Mouse (Mus musculus): Measurements from ENCODE around the gene Rnf44.

Gene Rnf44

GRCm38 (mm10) chr13:54693558-54694347 is at the start of gene Rnf44:
Gene Rnf44 (minus strand): TSS chr13:54693907.
- ATAC-seq (ENCODE audit: low TSS enrichment) = peak; percentile 88

DNA sequence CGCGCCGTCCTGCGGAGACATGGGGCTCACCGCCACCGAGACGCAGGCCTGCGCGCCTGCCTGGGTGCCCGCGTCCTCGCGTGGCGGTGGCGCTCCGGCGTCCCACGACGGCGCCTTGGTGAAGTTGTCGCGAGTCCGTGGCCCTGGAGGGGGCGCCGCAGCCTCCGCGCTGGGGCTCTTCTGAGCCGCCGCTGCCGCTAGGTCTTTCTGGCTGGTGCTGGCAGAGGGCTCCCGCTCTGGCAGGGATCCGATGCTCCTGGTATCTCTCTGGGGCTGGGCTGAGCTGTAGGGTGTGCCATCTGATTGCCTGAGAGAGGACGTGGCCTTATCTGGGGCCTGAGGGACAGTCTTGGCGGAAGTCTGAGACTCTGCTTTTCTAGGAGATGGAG is 44.5 kb upstream of the Rnf44 start:
- ATAC-seq (ENCODE audit: low TSS enrichment) = no peak; the same call in 1 of the 2 replicates

- ATAC-seq (ENCODE audit: low TSS enrichment) = peak; percentile 53
Observed at GRCm38 (mm10) chr13:54737488-54738212, 43.9 kb upstream of the Rnf44 start.

DNA sequence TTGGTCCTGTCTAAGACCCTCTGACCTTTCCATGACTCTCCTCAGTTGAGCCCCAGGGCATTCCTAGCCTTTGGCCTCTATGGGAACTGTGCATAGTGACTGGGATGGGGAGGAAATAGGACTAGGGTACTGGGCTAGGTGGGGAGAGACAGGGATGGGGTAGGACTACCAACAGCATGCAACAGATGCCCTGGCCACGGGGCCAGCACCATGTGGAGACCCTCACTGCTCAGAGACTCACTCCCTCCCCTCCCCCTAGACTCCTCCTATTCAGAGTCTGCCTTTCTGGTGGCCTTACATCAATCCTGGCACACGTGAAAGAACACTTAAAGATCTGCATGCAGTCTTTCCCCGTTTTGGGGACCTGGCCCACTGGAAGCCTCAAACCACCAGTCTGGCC is 43.2 kb upstream of the Rnf44 start:
- ATAC-seq (ENCODE audit: low TSS enrichment) = no peak

DNA sequence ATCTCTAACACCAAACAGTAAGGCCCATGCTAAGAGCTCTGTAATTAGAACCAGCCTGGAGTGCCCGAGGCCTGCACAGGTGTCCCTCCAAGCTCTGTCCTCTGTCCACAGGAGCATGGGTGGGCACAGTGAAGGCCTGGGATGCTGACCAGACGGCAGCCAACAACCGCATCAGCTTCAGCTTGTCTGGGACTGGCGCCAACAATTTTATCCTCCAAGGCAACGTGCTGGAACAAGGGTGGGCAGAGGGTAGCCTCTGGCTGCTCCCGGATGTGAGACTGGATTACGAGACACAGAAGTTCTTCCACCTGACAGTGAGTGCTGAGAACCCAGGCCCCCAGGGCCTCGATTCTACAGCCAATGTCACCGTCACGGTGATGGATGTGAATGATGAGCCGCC is 32.4 kb upstream of the Rnf44 start:
- no peak; the same call in 1 of the 2 replicates for ATAC-seq (ENCODE audit: low TSS enrichment)

- ATAC-seq (ENCODE audit: low TSS enrichment) = no peak
Observed at GRCm38 (mm10) chr13:54723143-54723542, 29.4 kb upstream of the Rnf44 start.

DNA sequence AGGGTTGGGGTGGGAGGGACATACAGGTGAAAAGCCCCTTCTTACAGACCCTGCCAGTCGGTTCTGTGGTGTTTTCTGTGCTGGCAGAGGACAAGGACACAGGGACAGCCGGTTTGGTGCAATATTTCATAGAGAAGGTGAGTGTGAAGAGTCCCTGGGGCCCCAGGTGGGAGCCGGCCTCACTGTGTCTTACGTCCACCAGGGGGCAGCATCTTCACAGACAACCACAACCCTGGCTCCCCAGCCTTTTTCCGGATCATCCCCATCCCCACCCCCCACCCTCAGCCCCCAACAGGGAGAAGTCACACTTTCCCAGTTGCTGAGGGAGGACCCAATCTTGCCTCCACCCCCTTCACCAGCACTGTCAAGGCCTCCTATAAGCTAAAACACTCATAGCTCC is 23.2 kb upstream of the Rnf44 start:
- ATAC-seq (ENCODE audit: low TSS enrichment) = peak; percentile 64; the same call in 1 of the 2 replicates

DNA sequence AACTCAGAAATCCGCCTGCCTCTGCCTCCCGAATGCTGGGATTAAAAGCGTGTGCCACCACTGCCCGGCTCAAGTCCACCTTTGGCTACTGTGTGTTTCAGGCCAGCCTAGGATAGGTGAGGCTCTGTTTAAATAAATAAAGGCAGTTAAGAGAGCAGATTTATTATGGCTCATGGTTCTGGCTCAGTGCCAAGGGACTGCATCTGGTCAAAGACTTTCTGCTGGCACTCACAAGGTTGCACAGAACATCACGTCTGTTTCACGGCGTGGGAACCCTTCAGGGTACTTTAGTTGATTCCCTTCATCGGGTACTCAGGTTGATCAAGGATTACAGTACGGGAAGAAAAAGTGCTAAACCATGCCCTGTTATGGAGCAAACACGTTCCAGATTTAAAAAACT is 21.3 kb upstream of the Rnf44 start:
- ATAC-seq (ENCODE audit: low TSS enrichment) = no peak

- no peak for ATAC-seq (ENCODE audit: low TSS enrichment)
Observed at GRCm38 (mm10) chr13:54714393-54714792, 20.7 kb upstream of the Rnf44 start.

DNA sequence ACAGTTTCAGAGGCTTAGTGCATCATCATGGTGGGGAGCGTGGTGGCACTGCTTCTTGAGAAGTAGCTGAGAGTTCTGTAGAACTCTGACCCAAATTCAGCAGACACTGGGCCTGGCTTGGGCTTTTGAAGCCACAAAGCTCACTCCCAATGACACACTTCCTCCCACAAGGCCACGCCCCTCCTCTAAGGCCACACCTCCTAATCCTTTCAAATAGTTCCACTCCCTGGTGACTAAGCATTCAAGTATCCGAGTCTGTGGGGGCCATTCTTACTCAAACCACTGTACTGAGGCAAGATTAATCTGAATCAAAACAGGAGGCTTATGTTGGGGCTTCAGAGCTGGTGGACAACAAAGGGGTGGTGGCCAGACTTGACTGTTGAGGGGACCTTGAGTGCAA is 17.2 kb upstream of the Rnf44 start:
- no peak for ATAC-seq (ENCODE audit: low TSS enrichment)

DNA sequence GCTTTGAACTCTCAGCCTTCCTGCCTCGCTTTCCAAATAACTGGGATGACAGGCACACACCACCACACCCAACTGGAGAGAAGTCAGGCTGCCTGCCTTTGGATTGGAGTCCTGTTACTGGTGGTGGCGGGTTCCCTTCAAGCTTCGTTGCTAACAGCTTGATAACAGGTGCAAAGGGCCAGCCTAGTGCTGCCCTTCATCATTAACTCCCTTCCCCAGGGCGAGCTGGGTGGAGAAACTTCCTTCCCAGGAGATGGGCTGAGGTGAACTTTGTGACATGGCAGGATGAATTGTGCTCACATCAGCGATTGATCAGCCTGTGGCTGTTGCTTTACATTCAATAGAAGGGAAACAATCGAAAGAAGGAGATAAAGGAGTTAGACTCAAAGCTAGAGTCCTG is 11.2 kb upstream of the Rnf44 start:
- ATAC-seq (ENCODE audit: low TSS enrichment) = no peak

DNA sequence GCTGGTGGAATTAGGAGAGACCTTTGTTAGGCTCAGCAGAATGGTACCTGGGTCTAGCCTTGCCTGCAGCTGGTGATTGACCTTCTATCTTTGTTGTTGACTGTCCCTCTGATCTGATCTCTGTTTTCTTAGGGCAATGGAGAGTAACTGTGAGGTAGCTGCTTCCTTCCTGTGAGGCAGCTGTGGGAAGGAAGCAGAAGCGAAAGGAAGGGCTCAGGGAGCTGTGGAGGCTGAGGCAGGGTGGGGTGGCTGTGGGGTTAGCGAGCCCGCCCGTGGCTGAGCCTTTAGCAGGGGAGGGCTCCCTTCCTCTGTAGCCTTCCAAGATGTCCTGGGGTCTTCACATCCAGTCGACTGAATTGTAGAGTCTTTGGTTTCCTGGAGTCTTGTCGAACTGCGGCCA is 8.8 kb upstream of the Rnf44 start:
- no peak for ATAC-seq (ENCODE audit: low TSS enrichment)

- ATAC-seq (ENCODE audit: low TSS enrichment) = no peak
Observed at GRCm38 (mm10) chr13:54701243-54701642, 7.5 kb upstream of the Rnf44 start, which contains the start of gene Cdhr2. Gene Cdhr2 (plus strand): TSS chr13:54701461.

- no peak for ATAC-seq (ENCODE audit: low TSS enrichment)
Observed at GRCm38 (mm10) chr13:54695479-54696230, 1.9 kb upstream of the Rnf44 start.

- ATAC-seq (ENCODE audit: low TSS enrichment) = peak; percentile 66
Observed at GRCm38 (mm10) chr13:54694348-54695060, 797 bp upstream of the Rnf44 start.

- ATAC-seq (ENCODE audit: low TSS enrichment) = no peak
Observed at GRCm38 (mm10) chr13:54692711-54693557, 773 bp downstream of the Rnf44 start.

DNA sequence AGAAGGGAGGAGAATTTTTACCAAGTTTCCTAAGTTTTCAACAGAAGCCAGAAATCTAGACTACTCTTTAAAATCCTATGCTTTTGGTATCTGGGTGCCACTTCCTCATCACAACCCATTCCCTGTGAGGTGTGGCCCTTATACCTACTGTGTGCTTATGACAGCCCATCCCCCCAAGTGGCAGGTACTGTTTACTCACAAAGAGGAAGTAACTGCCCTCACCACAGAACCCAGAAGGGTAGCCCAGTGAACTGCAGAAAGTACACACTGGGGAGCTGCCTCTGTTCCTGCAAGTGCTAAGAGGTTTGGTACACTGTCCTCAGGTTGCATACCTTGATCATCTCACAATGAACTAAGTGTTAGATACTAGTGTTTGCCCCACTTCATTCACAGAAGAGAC is 2.0 kb downstream of the Rnf44 start:
- no peak for ATAC-seq (ENCODE audit: low TSS enrichment)

GRCm38 (mm10) chr13:54690151-54690740 is 3.5 kb downstream of the Rnf44 start:
- no peak for ATAC-seq (ENCODE audit: low TSS enrichment)

GRCm38 (mm10) chr13:54687575-54688424 is 5.9 kb downstream of the Rnf44 start:
- peak; percentile 65 for ATAC-seq (ENCODE audit: low TSS enrichment)

All from frontal cortex, adult (tissue).